Mouse (Mus musculus) spleen, adult 12 weeks (tissue): Measurements from ENCODE around the gene Tmem50b.
"Not testable (repeated sequence)": the region's sequence is repeated elsewhere in the genome, so short reads cannot be mapped to it uniquely, and the experiment has no call there.

Source experiments
- DNase-seq: peaks from one replicate; pipeline ENCODE4 v3.0.0; 2022; ENCODE audit warnings: low spot score

Gene Tmem50b

DNA sequence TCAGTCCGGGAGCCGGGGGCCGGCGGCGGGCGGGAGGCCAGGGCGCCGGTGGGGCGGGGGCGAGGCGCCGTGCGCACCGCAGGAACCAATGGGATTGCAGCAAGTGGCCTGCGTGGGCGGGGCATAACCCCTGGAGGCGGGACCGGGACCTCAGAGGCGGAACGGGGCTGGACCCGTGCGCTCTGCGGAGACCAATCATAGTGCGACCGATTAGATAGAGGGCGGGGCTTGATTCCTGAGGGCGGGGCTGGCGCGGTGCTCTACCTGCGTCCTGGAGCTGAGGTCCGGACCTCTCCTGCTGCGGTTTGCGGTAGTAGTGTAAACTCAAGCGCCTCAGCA is at the start of gene Tmem50b:
TSS of gene Tmem50b (minus strand) at position 129 of the 339 bp plus-strand sequence.
- peak; percentile 98 for DNase-seq

DNA sequence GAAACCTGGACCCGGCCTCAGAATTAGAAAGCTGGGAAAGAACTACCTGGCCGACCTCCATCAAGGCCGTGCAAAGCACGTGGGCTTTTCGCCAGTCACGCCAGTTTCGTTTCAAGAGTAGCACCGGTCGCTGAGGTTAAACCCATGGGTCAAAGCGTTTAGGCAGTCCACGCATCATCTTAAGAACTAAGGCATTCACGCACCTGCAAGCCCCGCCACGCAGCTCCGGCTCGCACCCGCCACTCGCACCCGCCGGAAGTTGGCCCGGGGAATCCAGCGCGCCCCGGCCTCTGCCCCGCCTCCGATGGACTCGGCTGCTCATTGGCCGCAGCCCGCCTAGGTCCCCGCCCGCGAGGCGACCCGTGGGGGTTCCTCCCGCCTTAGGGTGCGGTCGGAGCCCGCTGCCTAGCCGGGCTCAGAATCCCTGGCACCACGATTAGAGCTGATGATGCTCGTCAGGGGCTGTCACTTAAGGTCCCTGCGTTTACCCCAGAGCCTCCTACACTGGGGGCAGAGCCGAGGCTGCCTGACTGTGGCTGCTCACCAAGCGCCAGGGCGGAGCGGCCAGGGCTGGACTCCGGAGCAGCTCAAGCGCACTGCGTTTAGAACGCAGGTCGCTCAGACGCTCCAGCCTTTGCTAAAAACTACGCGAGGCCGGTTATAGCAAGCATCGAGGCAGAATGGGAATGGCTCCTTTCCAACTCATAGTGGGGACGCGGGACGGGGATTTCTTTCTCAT is 49.2 kb upstream of the Tmem50b start, which contains the start of gene Gart:
TSS of gene Gart (minus strand) at position 272 of the 739 bp plus-strand sequence.
- peak; percentile 90 for DNase-seq

DNA sequence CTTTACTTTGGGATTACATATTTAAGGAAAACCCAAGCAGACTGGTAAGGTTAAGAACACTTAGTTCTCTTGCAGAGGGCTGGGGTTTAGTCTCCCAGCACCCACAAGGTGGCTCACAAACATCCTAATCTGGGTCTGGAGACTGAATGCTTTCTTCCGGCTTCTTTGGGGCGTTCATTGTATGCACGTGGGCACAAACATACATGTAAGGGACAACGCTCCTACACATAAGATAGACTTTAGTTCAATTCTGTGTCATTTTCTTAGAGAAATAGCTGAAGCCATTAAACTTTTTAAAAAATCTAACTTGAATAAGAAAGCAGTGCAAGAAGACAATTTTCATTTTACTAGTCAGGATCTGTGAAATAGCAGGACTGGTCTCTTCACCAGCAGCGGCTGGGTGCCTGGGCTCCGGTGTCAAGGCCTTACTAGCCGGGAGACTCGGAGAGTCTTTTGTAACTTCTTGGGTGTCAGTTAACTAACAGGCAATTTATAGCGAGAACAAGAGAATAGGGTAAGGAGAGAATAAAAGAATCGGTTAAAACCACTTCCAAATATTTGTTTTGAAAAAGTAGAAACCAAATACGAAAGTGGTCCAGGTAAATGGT is 48.5 kb upstream of the Tmem50b start:
- peak; percentile 19 for DNase-seq

DNA sequence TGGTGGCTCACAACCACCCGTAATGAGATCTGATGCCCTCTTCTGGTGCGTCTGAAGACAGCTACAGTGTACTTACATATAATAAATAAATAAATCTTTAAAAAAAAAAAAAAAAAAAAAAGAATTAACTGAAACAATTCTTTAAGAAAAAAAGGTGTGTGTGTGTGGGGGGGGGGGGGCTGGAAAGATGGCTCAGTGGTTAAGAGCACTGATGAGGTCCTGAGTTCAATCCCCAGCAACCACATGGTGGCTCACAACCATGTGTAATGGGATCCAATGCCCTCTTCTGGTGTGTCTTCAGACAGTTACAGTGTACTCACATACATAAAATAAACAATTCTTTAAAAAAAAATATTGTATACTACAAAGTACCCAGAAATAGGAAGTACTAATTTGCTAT is 47.8 kb upstream of the Tmem50b start:
- not testable (repeated sequence) for DNase-seq

DNA sequence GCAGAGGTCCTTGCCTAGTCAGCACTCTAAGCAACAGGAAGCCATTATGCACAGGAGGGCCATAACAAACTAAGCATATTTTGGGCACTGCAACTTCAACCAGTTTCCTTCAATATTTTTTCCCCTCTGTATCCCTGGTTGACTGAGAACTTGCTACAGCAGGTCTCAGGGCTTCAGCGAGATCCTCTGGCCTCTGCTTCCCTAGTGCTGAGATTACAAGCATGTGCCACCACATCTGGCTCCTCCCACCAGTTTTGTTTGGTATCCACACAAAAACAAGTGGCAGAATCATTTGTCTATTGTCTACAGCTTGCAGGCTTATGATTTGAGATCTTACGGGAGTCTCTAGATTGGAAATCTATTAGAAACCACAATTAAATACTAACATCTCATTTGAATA is 47.3 kb upstream of the Tmem50b start:
- no peak for DNase-seq

DNA sequence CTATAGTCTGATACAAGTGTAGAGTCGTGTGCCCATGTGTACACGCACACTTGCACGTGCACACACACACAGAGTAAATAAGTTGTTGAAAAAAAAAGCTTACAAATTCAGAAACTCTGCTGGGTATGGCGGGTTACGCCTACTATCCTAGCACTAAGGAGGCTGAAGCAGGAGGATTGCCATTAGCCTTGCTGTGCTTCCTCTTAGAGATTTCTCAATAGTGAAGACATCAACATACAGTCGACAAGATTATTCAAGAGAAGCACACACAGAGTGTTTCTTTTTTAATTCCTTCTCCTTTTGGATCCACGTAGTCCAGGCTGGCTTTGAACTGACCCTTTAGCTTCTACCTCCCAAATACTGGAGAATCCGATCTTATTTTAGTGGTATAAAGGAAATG is 42.6 kb upstream of the Tmem50b start:
- no peak for DNase-seq

DNA sequence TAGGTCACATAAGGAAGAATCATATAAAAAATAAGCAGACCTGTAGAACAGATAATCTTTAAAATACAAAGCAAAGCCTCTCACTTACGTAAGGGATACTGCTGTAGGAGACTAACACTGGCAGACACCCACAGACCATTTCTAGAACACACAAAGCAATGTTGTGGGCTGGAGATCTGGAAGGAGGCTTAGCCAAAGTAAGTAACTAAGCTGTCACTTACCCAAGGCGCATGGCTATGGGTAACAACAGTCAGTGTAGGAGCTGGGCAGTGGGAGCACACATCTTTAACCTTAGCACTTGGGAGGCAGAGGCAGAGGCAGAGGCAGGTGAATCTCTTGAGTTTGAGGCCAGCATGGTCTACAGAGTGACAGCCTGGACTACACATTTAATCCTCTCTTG is 42.0 kb upstream of the Tmem50b start:
- no peak for DNase-seq

DNA sequence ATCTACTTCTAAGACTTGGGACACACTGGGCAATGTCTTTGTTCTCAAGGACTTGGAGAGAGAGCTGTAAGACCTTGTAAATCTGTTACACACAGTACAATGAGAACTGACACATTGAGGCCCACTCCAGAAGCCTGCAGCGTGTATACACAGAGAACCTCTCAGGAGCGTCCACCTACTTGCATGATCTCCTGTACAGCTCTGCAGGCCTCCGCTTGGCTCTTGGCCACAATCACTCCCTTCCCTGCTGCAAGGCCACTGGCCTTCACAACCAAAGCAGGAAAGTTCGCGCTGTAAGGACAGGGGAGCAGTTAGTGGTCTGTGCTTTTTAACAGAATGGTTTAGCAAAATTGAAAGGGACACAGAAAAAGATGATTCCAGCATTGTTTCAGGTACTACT is 41.6 kb upstream of the Tmem50b start:
- DNase-seq: no peak

DNA sequence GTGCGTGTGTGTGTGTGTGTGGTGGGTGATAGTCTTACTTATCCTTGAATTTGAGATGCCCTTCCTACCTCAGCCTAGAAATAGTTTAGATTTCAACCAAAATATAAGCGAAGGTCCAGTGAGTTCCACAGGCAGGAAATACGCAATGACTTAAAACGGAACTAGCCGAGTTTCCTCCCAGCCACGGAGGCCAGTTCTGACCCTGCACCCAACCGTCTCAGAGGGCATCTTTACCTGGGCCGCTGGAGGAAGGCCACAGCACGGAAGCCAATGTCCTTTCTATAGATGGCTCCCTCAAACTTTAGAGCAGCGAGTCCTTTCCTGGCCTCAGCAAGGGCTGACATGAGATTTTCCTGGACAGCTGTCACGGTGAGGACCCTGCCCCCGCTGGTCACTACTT is 36.0 kb upstream of the Tmem50b start:
- no peak for DNase-seq

DNA sequence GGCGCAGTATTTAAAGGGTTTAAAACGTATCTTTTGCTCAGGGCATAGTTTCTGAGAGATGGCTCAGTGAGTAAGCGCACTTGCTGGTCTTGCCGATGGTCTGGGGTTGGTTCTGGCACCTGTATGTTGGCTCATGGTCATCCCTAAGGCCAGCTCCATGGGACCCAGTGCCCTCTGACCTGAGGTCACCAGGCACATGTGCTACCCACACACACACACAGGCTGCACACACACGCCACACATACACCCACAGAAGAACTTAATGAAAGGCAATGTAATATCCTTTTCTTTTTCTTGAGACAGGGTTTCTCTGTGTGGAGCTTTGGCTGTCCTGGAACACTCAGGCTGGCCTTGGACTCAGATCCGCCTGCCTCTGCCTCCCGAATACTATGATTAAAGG is 35.3 kb upstream of the Tmem50b start:
- no peak for DNase-seq

DNA sequence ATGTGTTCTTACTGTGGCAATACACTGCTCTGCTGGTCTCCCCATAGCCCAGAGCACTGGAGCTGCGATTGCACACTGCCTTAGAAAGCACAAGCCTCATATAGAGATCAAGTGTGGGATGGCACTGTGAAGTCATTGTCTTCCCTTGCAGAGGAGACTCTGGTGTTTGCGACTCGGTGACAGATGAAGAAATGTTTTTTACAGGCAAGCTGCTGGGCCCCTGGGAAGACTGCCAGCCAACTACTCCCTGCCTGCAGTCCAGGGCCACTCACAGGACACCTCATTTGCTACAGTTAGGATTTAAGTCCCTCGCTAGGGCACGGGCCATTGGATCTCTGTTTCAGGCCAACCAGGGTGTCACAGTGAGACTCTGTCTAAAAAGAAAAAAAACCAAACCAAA is 34.8 kb upstream of the Tmem50b start:
- DNase-seq: no peak

DNA sequence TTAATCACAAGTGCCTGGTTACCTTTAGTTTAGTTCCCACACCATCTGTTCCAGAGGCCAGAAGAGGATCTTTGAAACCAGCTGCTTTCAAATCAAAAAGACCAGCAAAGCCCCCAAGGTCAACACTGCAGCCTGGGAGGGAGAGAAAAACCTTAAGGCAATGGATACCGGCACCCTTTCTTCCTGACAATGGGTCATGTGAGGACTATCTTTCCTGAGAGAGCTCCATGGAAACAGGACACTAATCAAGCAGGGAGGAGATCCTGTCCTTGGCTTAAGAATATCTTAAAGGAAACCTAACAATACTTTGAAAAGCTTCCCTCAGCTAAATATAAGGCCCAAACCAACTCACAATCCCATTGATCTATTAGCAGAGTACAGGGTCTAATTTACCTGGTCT is 33.0 kb upstream of the Tmem50b start:
- DNase-seq: no peak

DNA sequence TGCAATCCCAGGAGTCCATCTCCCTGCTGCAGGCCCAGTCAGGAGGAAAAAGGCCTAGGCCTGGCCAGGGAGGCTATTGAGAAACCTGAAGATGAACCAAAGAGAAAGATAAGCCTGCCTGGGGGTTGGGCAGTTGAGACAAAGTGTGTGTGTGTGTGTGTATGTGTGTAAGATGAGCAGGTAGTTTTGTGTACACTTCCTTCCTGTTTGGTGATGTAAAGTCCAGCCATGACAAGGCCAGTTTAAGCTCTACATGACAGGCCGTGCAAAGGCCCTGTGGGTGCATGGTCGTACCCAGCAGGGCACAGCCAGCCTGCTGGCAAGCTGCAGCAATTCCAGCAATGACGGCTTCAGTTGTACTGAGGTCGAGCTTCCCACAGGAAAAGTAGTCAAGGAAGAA is 32.1 kb upstream of the Tmem50b start:
- DNase-seq: no peak

DNA sequence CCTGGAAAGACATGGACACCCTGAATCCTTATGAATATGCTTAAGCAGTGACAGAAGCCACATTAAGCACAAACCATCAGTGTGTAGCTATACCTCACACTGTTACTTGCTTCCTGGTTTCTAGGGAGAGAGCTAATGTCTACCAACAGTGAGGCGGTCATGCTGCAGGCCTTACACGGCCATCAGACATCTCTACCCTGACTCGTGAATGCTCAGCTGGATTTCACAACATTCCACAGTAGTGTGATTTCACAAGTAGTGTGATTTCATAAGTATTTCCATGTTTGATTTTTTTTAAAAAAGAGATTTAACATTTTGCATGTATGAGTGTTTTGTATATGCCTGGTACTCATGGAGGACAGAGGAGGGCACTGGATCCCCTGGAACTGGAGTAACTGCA is 31.1 kb upstream of the Tmem50b start:
- DNase-seq: no peak

DNA sequence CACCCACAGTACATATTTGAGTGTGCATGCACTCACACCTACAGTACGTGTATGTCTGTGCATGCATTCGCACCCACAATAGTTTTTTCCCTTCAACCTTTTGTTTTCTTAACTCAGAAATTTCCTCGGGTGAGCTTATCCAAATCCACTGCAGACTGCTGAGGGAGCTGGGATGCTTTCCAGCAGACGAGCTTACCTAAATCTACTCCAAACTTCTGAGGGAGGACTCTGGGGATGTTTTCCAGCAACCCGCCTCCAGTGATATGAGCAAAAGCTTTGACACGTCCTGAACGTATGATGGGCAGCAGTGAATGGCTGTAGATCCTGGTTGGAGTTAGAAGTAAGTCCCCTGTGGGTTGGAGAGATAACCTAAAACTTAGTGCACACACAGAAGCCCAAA is 30.2 kb upstream of the Tmem50b start:
- DNase-seq: no peak

DNA sequence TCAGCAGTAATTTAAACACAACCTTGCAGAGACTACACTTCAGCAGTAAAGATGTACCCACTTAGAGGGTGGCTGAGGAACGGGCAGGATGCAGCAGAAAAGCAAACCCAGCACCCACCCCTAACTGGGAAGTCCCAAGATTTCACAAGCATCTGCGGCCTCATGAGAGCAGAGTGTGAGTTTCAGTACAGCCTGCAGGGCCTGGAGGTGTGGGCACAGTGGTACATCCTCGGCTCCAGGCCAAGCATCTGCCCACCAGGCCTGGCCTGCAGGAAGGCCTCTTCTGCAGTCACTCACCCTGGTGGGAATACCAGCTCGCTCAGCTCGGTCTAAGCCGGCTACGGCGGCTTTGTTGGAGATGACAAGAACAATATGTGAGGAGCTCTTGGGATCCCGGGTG is 25.5 kb upstream of the Tmem50b start:
- no peak for DNase-seq

DNA sequence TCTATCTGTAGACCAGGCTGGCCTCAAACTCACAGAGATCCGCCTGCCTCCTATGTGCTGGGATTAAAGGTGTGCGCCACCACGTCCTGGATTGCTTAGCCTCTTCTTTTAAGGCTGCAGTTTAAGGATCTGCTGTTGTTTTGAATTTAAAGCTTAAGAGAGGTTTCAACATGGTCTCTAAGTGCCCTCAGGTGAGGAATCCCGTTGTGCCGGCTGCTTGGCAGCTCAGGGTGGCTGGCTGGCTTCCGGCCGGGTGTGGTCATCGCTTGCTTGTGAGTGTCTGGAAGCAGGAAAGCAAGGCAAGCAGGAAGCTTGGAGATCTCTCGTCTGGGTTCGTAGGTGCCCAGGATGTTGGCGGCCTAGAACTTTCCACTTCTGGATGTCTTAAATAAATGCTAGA is 23.4 kb upstream of the Tmem50b start:
- no peak for DNase-seq

DNA sequence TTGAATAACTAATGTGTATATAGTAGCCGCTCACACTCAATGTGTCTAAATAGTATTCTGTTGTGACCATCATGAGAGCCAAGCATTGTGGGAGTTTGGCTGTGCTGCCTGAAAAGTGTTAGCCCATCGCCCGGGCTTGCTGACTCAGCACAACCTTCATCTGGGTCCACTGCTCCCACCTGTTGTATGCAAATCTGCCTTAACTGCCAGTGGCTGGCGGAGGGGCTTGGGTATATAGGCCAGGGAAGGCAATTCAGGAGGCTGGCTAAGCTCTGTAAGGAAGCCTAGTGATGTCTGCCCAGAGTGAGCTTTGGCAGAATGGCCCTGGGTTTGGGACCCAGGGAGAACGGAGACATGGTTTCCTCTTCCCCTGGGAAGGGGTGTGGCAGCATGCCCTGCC is 22.6 kb upstream of the Tmem50b start:
- DNase-seq: no peak

DNA sequence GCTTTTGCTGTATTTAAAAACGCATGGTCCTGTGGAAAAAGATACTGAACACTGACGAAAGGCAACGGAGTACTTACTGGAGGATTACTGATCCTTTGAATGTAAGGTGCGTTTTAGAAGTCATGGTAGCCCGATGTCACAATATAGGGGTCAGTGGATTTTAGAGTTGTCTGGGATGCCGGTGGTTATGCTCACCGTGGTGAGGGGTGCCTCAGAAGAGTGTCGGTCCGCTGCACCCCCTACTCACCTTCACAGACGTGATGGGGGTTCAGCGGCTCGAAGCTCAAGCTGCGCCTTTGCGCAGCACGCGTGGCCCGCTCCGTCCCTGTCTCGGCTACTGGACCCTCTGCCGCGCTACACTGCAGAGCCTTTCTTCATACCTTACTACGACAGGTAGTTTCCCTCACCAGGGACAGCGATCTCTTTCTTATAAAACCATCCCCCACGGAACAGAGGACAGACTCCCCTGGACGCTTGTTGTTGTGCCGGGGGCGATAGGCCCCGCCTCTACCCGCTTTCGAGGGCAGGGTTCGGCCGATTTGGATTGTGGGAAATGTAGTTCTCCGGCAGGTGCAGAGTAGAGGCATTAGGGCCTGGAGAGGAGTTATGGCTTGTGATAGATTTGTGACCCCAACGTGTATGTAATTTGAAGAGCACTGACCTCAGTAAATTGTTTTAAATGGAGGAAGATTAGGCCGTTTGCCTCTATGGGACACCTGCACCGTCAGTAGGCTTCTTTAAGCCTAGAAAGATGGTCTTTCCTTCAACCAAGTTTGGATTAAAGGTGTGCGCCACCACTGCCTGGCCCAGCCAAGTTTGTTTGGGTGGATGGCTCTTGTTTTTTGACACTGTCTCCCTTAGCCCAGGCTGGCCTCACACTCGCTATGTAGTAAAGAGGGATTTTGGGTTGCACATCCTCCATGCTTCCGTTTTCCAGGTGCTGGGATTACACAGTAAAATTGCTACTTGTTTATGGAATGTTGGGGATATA is 21.2 kb upstream of the Tmem50b start, which contains the start of gene Dnajc28:
TSS of gene Dnajc28 (minus strand) at position 516 of the 991 bp plus-strand sequence.
- peak; percentile 71 for DNase-seq

DNA sequence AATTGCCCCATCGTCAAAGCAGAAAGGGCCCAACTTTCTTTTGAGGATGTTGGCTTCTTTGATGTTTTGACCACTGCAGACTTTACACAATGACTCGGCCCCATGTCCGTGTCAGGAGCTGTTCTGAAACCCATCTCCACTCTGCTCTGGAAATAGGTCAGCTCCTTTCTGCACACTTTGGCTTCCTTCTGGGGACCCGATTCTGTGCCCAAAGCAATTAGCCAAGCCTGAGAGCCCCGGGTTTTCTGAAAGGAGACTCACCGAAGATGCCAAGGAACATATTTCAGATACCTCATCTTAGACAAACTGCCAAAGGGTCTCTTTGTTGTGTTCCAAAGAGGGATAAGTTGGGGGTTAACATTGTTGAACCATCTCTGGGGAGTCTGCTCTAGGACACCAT is 17.0 kb upstream of the Tmem50b start:
- DNase-seq: no peak

DNA sequence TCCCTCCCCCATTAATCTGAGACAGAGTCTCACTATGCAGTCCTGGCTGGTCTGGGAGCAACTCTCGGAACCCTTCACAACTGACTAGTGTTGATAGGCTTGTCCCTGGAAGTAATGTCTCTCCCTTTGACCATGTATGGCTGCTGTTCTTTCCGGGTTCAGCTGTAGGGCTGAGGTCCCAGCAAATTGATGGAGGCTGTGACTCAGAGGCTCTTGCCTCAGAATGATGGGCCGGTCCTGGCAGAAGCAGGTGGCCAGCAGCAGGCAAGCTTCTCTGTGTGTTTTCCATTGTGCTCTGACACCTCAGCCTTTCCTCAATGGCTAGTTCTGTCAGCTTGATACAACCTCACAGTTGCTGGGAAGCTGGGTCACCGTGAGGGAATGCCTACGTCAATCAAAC is 14.9 kb upstream of the Tmem50b start:
- DNase-seq: no peak

DNA sequence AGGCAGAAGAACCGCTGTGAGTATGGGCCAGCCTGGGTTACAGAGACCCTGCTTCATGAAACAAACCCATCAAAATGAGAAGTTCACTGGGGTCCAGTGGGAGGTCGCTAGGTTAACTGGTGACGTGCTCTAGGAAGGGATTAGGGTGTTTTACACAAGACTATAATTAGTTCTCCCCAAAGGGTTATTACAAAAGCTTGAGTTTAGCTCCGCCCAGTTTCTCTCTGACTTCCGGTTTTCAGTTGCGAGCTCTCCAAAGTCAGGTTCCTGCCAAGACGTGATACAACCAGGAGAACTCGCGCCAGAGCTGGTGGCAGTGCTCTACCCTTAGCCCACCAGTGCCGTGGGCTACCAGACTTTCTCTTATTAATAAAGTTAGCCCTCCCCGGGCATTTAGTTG is 13.6 kb upstream of the Tmem50b start:
- no peak for DNase-seq
